Mouse (Mus musculus) forebrain, postnatal 0 days (tissue): ENCODE data around the gene Glp2r. TPM values are rescaled to one million over a fixed set of nuclear protein-coding genes. Genes with fewer than 3 reads are reported as not detected.

Experiments
- ATAC-seq: fragments of 200-750 bp; cut with Nextera tagmentation; 2 replicates; pipeline ENCODE4 v1.8.0; 2017; ENCODE audit warnings: mild to moderate bottlenecking, moderate library complexity
- DNase-seq: peaks from one replicate; pipeline ENCODE4 v3.0.0-alpha.2; 2015
- H3K27ac ChIP-seq: fragments of 300-500 bp; sonication (generic); 2 replicates; pipeline ENCODE4 v1.5.1; 2014; ENCODE audit warnings: low read depth, mild to moderate bottlenecking, antibody characterized with exemption, low read length, moderate library complexity, mixed read lengths
- H3K27me3 ChIP-seq: fragments of 300-500 bp; sonication (generic); 2 replicates; pipeline ENCODE4 v1.6.1; 2014; ENCODE audit warnings: mild to moderate bottlenecking, low read length, mixed read lengths; ENCODE audit not compliant: insufficient read depth
- H3K36me3 ChIP-seq: fragments of 300-500 bp; sonication (generic); 2 replicates; pipeline ENCODE4 v1.6.1; 2014; ENCODE audit warnings: mild to moderate bottlenecking, moderate library complexity; ENCODE audit not compliant: insufficient read depth
- H3K4me1 ChIP-seq: fragments of 300-500 bp; sonication (generic); 2 replicates; pipeline ENCODE4 v1.6.1; 2014; ENCODE audit warnings: antibody characterized with exemption; ENCODE audit not compliant: insufficient read depth
- H3K4me2 ChIP-seq: fragments of 300-500 bp; sonication (generic); 2 replicates; pipeline ENCODE4 v1.6.1; 2014; ENCODE audit warnings: low read depth, mild to moderate bottlenecking, moderate library complexity
- H3K4me3 ChIP-seq: fragments of 300-500 bp; sonication (generic); 2 replicates; pipeline ENCODE4 v1.5.1; 2014; ENCODE audit warnings: low read depth, low read length, mixed read lengths
- H3K9ac ChIP-seq: fragments of 300-500 bp; sonication (generic); 2 replicates; pipeline ENCODE4 v1.6.1; 2014; ENCODE audit warnings: mild to moderate bottlenecking
- H3K9me3 ChIP-seq: fragments of 300-500 bp; sonication (generic); 2 replicates; pipeline ENCODE4 v1.6.1; 2016; ENCODE audit warnings: low read length
- CTCF ChIP-seq: sonication (generic); IDR thresholded peaks from 2 replicates; pipeline ENCODE4 v1.5.1; 2016; ENCODE audit warnings: antibody characterized with exemption, control low read depth, low read depth
- WGBS: fragments of 180-500 bp; shearing (Covaris S2); extraction: QIAGEN DNeasy Blood & Tissue Kit; methylation state at CpG from one replicate; pipeline ENCODE4 v1.1.7; 2014; 5-methylcytosine and 5-hydroxymethylcytosine counted together
- polyA plus RNA-seq: library from polyadenylated mRNA; unstranded; fragments of >200 nt; fragmentation: Nextera tagmentation; extraction: Ambion mirVana; gene quantifications from 2 replicates; pipeline ENCODE4 v1.2.1, GENCODE M21; 2015
- total RNA-seq: library from RNA; depleted of rRNA; stranded (reverse); fragments of >200 nt; gene quantifications from 2 replicates; pipeline ENCODE4 v1.2.3, GENCODE M21; 2014; rRNA removed

The Glp2r gene
- total RNA-seq = 0.05 and 0.08 TPM in 2 replicates
- polyA plus RNA-seq = 0.04 and 0.07 TPM in 2 replicates

- Histone ChIP-seq H3K27ac (no peak within 1 kb of the TSS), H3K27me3 (no peaks in the 10 kb centered on the region), H3K9ac (no peak within 1 kb of the TSS), H3K36me3 (no peaks in the 10 kb centered on the region), H3K9me3 (no peaks in the 10 kb centered on the region), H3K4me1 (no peaks in the 10 kb centered on the region), H3K4me3 (no peak within 1 kb of the TSS), H3K4me2 (no peak within 1 kb of the TSS)
- no peak for ATAC-seq
- DNase-seq = no peak
- WGBS = 87% methylated on average over 14 of the region's 14 CpGs
- no peak for TF ChIP-seq CTCF
Observed at GRCm38 (mm10) chr11:67771053-67771452, at the start of gene Glp2r. Gene Glp2r, minus strand, starts transcription at chr11:67771153.

DNA sequence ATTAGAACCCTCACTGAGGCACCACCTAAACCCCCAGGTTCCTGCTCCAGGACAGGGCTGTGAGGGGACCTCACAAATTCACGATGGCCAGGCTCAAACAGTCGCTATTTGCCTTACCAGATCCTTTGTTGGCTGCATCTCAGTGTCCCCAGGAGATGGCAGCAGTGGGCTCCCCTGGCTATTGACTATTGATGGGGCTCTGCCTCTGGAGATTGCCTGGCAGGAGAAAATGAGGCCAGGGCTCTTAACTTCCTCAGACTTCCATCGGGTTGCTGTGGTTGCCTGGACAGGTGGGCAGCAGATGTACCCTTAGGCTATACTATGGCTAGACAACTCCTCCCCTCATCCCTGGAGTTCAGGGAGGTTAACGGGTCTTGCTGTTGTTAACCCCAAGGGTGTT lies 49.3 kb upstream of the Glp2r start:
- H3K36me3 ChIP-seq = no peaks in the 10 kb centered on the region
- TF ChIP-seq CTCF = peak; percentile 79
- H3K9me3 ChIP-seq = no peaks in the 10 kb centered on the region
- DNase-seq = peak; percentile 75
- 27% methylated on average over 4 of the region's 4 CpGs for WGBS
- H3K27me3 ChIP-seq = no peaks in the 10 kb centered on the region
- H3K4me2 ChIP-seq = no peak overlapping the region
- H3K4me3 ChIP-seq = no peak overlapping the region
- no peak overlapping the region; the same call in 1 of the 2 replicates for H3K27ac ChIP-seq
- peak; percentile 30; the same call in 1 of the 2 replicates for ATAC-seq
- H3K9ac ChIP-seq = no peak overlapping the region; the same call in 1 of the 2 replicates
- H3K4me1 ChIP-seq = peaks cover 13% of the 10 kb centered on the region; the same call in 1 of the 2 replicates

- DNase-seq (peak; percentile 86), ATAC-seq (peak; percentile 58; the same call in 1 of the 2 replicates)
- H3K4me2 ChIP-seq = peak overlapping the region; percentile 31
- TF ChIP-seq CTCF = peak; percentile 86
- no peaks in the 10 kb centered on the region for H3K27me3 ChIP-seq
- H3K4me3 ChIP-seq = no peak overlapping the region
- H3K27ac ChIP-seq = no peak overlapping the region; the same call in 1 of the 2 replicates
- H3K9me3 ChIP-seq = no peaks in the 10 kb centered on the region
- H3K36me3 ChIP-seq = no peaks in the 10 kb centered on the region
- WGBS = 12% methylated on average over 5 of the region's 5 CpGs
- peak overlapping the region; percentile 11; the same call in 1 of the 2 replicates for H3K9ac ChIP-seq
- H3K4me1 ChIP-seq = peaks cover 13% of the 10 kb centered on the region; the same call in 1 of the 2 replicates
Observed at GRCm38 (mm10) chr11:67819604-67820003, 48.7 kb upstream of the Glp2r start.

GRCm38 (mm10) chr11:67811535-67811934 lies 40.6 kb upstream of the Glp2r start:
- Histone ChIP-seq H3K9ac (no peak overlapping the region), H3K27me3 (no peaks in the 10 kb centered on the region), H3K27ac (no peak overlapping the region), H3K4me1 (no peaks in the 10 kb centered on the region), H3K4me2 (no peak overlapping the region), H3K9me3 (no peaks in the 10 kb centered on the region), H3K4me3 (no peak overlapping the region), H3K36me3 (no peaks in the 10 kb centered on the region)
- DNase-seq = no peak
- no peak for ATAC-seq
- 85% methylated on average over 6 of the region's 6 CpGs for WGBS
- TF ChIP-seq CTCF = no peak

DNA sequence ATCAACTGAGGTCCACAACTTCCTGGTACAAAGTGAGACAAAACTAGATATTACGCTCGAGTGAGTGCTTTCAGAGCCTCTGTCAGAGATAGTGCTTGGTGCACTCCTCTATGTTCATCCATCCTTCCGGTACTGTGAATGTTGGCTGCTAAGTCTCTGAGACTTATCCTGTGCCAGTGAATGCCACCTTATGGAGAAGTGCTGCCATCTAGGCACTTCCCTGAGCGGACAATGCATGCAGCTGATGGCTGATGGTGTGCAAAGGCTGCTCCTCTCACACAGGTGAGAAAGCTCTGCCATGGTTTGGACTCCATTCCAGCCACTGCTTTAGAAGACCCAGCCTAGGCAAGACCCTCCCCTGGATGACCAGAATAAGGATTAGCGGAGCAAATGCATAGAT lies 37.1 kb upstream of the Glp2r start:
- no peaks in the 10 kb centered on the region for H3K27me3 ChIP-seq
- no peak overlapping the region for H3K4me2 ChIP-seq
- no peak overlapping the region for H3K27ac ChIP-seq
- H3K9ac ChIP-seq = no peak overlapping the region
- ATAC-seq (no peak), DNase-seq (no peak)
- peak; percentile 30 for TF ChIP-seq CTCF
- no peaks in the 10 kb centered on the region for H3K4me1 ChIP-seq
- WGBS = 75% methylated on average over 5 of the region's 5 CpGs
- H3K36me3 ChIP-seq = no peaks in the 10 kb centered on the region
- no peaks in the 10 kb centered on the region for H3K9me3 ChIP-seq
- H3K4me3 ChIP-seq = no peak overlapping the region

DNA sequence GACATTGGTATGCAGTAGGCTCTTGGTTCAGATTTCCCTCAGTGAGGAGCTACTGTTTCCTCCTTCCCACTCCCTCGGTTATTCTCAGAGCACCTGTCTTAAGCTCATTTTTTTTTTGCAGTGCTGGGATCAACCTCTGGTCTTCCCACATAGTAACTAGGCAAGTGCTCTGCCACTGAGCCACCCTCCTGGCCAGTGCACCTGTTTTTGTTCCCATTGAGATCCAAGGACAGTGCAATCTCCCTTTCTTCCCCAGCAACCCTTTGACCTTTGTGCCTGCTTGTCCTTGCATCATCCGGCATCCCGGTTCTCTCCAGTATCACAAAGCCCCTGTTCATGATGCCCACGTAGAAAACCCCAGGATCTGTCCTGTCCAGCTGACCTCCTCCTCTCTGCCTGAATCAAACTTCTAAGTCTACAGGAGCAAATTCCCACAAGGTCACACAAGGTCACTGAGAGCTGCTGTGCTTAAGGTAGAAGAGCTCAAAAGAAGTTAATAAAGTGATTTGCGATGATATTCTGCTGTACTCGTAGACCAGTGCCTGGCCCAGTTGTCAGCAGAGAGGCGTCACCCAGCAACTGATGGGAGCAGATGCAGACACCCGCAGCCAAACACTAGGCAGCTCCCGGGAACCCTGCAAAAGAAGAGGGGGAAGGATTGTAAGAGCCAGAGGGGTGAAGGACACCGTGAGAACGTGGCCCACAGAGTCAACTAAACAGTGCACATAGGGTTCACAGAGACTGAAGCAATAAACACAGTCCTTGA lies 36.1 kb upstream of the Glp2r start:
- Histone ChIP-seq H3K36me3 (no peaks in the 10 kb centered on the region), H3K9me3 (no peaks in the 10 kb centered on the region), H3K9ac (no peak overlapping the region), H3K27me3 (no peaks in the 10 kb centered on the region), H3K27ac (no peak overlapping the region), H3K4me1 (no peaks in the 10 kb centered on the region), H3K4me3 (no peak overlapping the region), H3K4me2 (no peak overlapping the region)
- TF ChIP-seq CTCF = no peak
- no peak for DNase-seq
- 85% methylated on average over 11 of the region's 11 CpGs for WGBS
- no peak for ATAC-seq

- Histone ChIP-seq H3K4me1 (no peaks in the 10 kb centered on the region; the same call in 1 of the 2 replicates), H3K4me3 (no peak overlapping the region), H3K27ac (no peak overlapping the region), H3K27me3 (no peaks in the 10 kb centered on the region), H3K4me2 (no peak overlapping the region), H3K9me3 (no peaks in the 10 kb centered on the region), H3K36me3 (no peaks in the 10 kb centered on the region), H3K9ac (no peak overlapping the region)
- no peak; the same call in 1 of the 2 replicates for TF ChIP-seq CTCF
- DNase-seq (no peak), ATAC-seq (no peak)
- WGBS = 92% methylated on average over 1 of the region's 1 CpGs
Observed at GRCm38 (mm10) chr11:67805538-67805937, 34.6 kb upstream of the Glp2r start.
